Mouse (Mus musculus) hindbrain, postnatal 0 days (tissue): ENCODE data around the gene Cdh26. TPM values are rescaled to one million over a fixed set of nuclear protein-coding genes. Genes with fewer than 3 reads are reported as not detected.

Experiments used
- ATAC-seq: fragments of 200-750 bp; cut with Nextera tagmentation; 2 replicates; pipeline ENCODE4 v1.8.0; 2017; ENCODE audit warnings: mild to moderate bottlenecking, moderate TSS enrichment, moderate library complexity
- DNase-seq: peaks from one replicate; pipeline ENCODE4 v3.0.0-alpha.2; 2015; ENCODE audit warnings: low spot score
- H3K27ac ChIP-seq: fragments of 300-500 bp; sonication (generic); 2 replicates; pipeline ENCODE4 v1.5.1; 2014; ENCODE audit warnings: mild to moderate bottlenecking
- H3K27me3 ChIP-seq: fragments of 300-500 bp; sonication (generic); 2 replicates; pipeline ENCODE4 v1.6.1; 2014; ENCODE audit warnings: low read length, mixed read lengths; ENCODE audit not compliant: insufficient read depth
- H3K36me3 ChIP-seq: fragments of 300-500 bp; sonication (generic); 2 replicates; pipeline ENCODE4 v1.6.1; 2014; ENCODE audit warnings: low read length, mixed read lengths; ENCODE audit not compliant: insufficient read depth
- H3K4me1 ChIP-seq: fragments of 300-500 bp; sonication (generic); 2 replicates; pipeline ENCODE4 v1.6.1; 2014; ENCODE audit warnings: antibody characterized with exemption, low read length, mixed read lengths; ENCODE audit not compliant: insufficient read depth
- H3K4me2 ChIP-seq: fragments of 300-500 bp; sonication (generic); 2 replicates; pipeline ENCODE4 v1.6.1; 2014; ENCODE audit warnings: low read depth, mild to moderate bottlenecking, low read length, moderate library complexity, mixed read lengths
- H3K4me3 ChIP-seq: fragments of 300-500 bp; sonication (generic); 2 replicates; pipeline ENCODE4 v1.5.1; 2014; ENCODE audit warnings: low read length
- H3K9ac ChIP-seq: fragments of 300-500 bp; sonication (generic); replicated peaks from 2 replicates; pipeline ENCODE4 v1.6.1; 2014; ENCODE audit warnings: mild to moderate bottlenecking, low read length, moderate library complexity, mixed read lengths
- H3K9me3 ChIP-seq: fragments of 300-500 bp; sonication (generic); 2 replicates; pipeline ENCODE4 v1.6.1; 2016; ENCODE audit warnings: low read length, mixed read lengths
- CTCF ChIP-seq: IDR thresholded peaks from 2 replicates; pipeline ENCODE4 v1.5.1; 2016; ENCODE audit warnings: antibody characterized with exemption, control low read depth, low read depth
- WGBS: fragments of 180-500 bp; shearing (Covaris S2); extraction: QIAGEN DNeasy Blood & Tissue Kit; methylation state at CpG from one replicate; pipeline ENCODE4 v1.1.7; 2014; 5-methylcytosine and 5-hydroxymethylcytosine counted together
- polyA plus RNA-seq: library from polyadenylated mRNA; unstranded; fragments of >200 nt; fragmentation: Nextera tagmentation; extraction: Ambion mirVana; gene quantifications from 2 replicates; pipeline ENCODE4 v1.2.1, GENCODE M21; 2015
- total RNA-seq: library from RNA; depleted of rRNA; stranded (reverse); fragments of >200 nt; gene quantifications from 2 replicates; pipeline ENCODE4 v1.2.3, GENCODE M21; 2014

Cdh26 gene
- total and polyA plus RNA-seq, 2 experiments from 2014 or later, result 0.38 to 0.42 TPM

GRCm38 (mm10) chr2:178479011-178479410, 48.7 kb downstream of the Cdh26 start:
- Histone ChIP-seq H3K27ac (no peak overlapping the region), H3K27me3 (no peaks in the 10 kb centered on the region), H3K4me2 (no peak overlapping the region), H3K36me3 (no peaks in the 10 kb centered on the region), H3K9ac (no peak overlapping the region), H3K9me3 (no peaks in the 10 kb centered on the region), H3K4me3 (no peak overlapping the region), H3K4me1 (no peaks in the 10 kb centered on the region)
- 68% methylated on average over 2 of the region's 2 CpGs for WGBS
- DNase-seq, result no peak
- no peak for TF ChIP-seq CTCF
- ATAC-seq, result no peak

GRCm38 (mm10) chr2:178480932-178481331, 50.6 kb downstream of the Cdh26 start:
- WGBS, result 82% methylated on average over 2 of the region's 2 CpGs

GRCm38 (mm10) chr2:178483462-178483861, 53.1 kb downstream of the Cdh26 start:
- TF ChIP-seq CTCF, result no peak
- WGBS, result 57% methylated on average over 10 of the region's 10 CpGs

More at GRCm38 (mm10) chr2:178480932-178481331, 50.6 kb downstream of the Cdh26 start:
- no peaks in the 10 kb centered on the region for H3K27me3 ChIP-seq
- H3K36me3 ChIP-seq, result no peaks in the 10 kb centered on the region
- no peak for DNase-seq
- no peak overlapping the region for H3K4me2 ChIP-seq
- no peak overlapping the region for H3K9ac ChIP-seq
- no peak overlapping the region for H3K4me3 ChIP-seq
- ATAC-seq, result no peak
- H3K27ac ChIP-seq, result no peak overlapping the region
- H3K9me3 ChIP-seq, result no peaks in the 10 kb centered on the region
- no peak for TF ChIP-seq CTCF
- H3K4me1 ChIP-seq, result no peaks in the 10 kb centered on the region

GRCm38 (mm10) chr2:178488276-178488675, 57.9 kb downstream of the Cdh26 start:
- no peak overlapping the region for H3K27ac ChIP-seq
- no peak overlapping the region for H3K9ac ChIP-seq
- 70% methylated on average over 4 of the region's 4 CpGs for WGBS
- H3K4me3 ChIP-seq, result no peak overlapping the region
- no peaks in the 10 kb centered on the region for H3K27me3 ChIP-seq
- no peaks in the 10 kb centered on the region for H3K9me3 ChIP-seq
- DNase-seq, result no peak
- H3K36me3 ChIP-seq, result no peaks in the 10 kb centered on the region
- H3K4me1 ChIP-seq, result 0 out of 2 replicates have a peak, but pooled peaks cover 6% of the 10 kb centered on the region
- no peak overlapping the region for H3K4me2 ChIP-seq
- no peak for ATAC-seq
- no peak for TF ChIP-seq CTCF

More at GRCm38 (mm10) chr2:178483462-178483861, 53.1 kb downstream of the Cdh26 start:
- H3K9me3 ChIP-seq, result no peaks in the 10 kb centered on the region
- H3K9ac ChIP-seq, result no peak overlapping the region
- H3K36me3 ChIP-seq, result no peaks in the 10 kb centered on the region
- no peak for DNase-seq
- no peak overlapping the region for H3K4me3 ChIP-seq
- ATAC-seq, result no peak
- no peaks in the 10 kb centered on the region for H3K27me3 ChIP-seq
- H3K4me1 ChIP-seq, result no peaks in the 10 kb centered on the region
- no peak overlapping the region for H3K4me2 ChIP-seq
- H3K27ac ChIP-seq, result no peak overlapping the region

- no peak overlapping the region for H3K4me2 ChIP-seq
- H3K9ac ChIP-seq, result no peak overlapping the region
- H3K27me3 ChIP-seq, result no peaks in the 10 kb centered on the region
- peak; percentile 33 for TF ChIP-seq CTCF
- no peaks in the 10 kb centered on the region for H3K36me3 ChIP-seq
- 62% methylated on average over 9 of the region's 9 CpGs for WGBS
- H3K4me3 ChIP-seq, result no peak overlapping the region
- H3K9me3 ChIP-seq, result no peaks in the 10 kb centered on the region
- DNase-seq (no peak), ATAC-seq (peak; percentile 61; the same call in 1 of the 2 replicates)
- no peak overlapping the region for H3K27ac ChIP-seq
- H3K4me1 ChIP-seq, result 0 out of 2 replicates have a peak, but pooled peaks cover 6% of the 10 kb centered on the region
These were observed 60.1 kb downstream of the Cdh26 start for GRCm38 (mm10) chr2:178490245-178490920.

- Histone ChIP-seq H3K4me1 (0 out of 2 replicates have a peak, but pooled peaks cover 10% of the 10 kb centered on the region), H3K4me3 (no peak overlapping the region), H3K36me3 (no peaks in the 10 kb centered on the region), H3K9me3 (no peaks in the 10 kb centered on the region), H3K27me3 (no peaks in the 10 kb centered on the region), H3K9ac (no peak overlapping the region), H3K27ac (no peak overlapping the region), H3K4me2 (no peak overlapping the region)
- ATAC-seq (no peak), DNase-seq (no peak)
- WGBS, result 72% methylated on average over 11 of the region's 11 CpGs
- TF ChIP-seq CTCF, result no peak
These were observed 63.7 kb downstream of the Cdh26 start for GRCm38 (mm10) chr2:178494066-178494465.

GRCm38 (mm10) chr2:178495816-178496215, 65.5 kb downstream of the Cdh26 start:
- no peak for TF ChIP-seq CTCF
- H3K9me3 ChIP-seq, result 0 out of 2 replicates have a peak, but pooled peaks cover 4% of the 10 kb centered on the region
- ATAC-seq, result no peak

More at GRCm38 (mm10) chr2:178495816-178496215, 65.5 kb downstream of the Cdh26 start:
- no peaks in the 10 kb centered on the region for H3K27me3 ChIP-seq
- H3K9ac ChIP-seq, result no peak overlapping the region
- WGBS, result 97% methylated on average over 2 of the region's 2 CpGs
- no peak for DNase-seq
- no peak overlapping the region for H3K4me3 ChIP-seq
- 0 out of 2 replicates have a peak, but pooled peaks cover 5% of the 10 kb centered on the region for H3K4me1 ChIP-seq
- no peak overlapping the region for H3K4me2 ChIP-seq
- H3K27ac ChIP-seq, result no peak overlapping the region
- H3K36me3 ChIP-seq, result no peaks in the 10 kb centered on the region
